Mouse (Mus musculus): ENCODE measurements around the gene Mrtfb. TPM values are rescaled to one million over a fixed set of nuclear protein-coding genes. Genes with fewer than 3 reads are reported as not detected.
"Not testable (repeated sequence)": the region's sequence is repeated elsewhere in the genome, so short reads cannot be mapped to it uniquely, and the experiment has no call there.

The Mrtfb gene
- total RNA-seq, 2 experiments from 2014 or later = 17.8 to 23.0 TPM

DNA sequence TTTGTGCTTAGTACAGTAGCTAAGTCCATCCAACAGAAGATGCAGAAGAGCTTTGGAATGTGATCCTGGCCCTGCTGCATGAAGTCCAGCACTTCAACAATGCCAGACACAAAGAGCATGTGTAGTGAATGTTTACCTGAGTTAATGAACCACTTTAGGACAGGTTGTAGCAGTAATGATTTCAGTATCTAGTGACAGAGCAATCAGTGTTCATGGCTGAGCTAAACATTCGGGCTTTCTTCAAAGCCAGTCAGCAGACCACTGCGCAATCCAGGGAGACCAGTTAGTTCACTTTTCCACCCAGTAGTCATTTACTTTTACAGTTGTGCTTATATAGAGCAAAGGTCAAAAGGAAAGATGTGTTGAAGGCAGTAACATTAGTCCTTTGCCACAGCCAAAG is 20.0 kb downstream of the Mrtfb start:
- DNase-seq = no peak

GRCm38 (mm10) chr16:13276709-13277399 is 20.6 kb downstream of the Mrtfb start:
- DNase-seq = no peak

GRCm38 (mm10) chr16:13286425-13286824 is 30.1 kb downstream of the Mrtfb start:
- DNase-seq = not testable (repeated sequence)

DNA sequence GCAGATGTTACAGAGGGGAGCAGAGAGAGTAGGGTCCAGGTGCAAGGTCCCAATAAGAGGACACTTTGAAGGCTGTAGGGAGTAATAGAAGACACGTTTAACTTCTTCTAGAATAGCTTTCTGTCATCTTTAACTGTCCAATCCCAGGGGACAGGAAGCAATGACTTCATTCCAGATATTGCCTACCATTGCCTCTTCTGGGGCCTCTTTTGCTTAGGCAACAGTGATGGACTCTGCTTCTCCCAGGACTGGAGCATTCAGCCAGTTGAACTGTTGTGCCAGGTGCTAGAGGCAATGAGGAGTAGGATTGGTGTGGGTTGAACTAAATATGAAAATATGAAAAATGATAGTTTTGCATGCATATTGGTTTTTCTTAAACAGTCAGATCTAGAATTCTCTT is 41.6 kb downstream of the Mrtfb start:
- DNase-seq = no peak

GRCm38 (mm10) chr16:13298991-13299390 is 42.7 kb downstream of the Mrtfb start:
- no peak for DNase-seq

DNA sequence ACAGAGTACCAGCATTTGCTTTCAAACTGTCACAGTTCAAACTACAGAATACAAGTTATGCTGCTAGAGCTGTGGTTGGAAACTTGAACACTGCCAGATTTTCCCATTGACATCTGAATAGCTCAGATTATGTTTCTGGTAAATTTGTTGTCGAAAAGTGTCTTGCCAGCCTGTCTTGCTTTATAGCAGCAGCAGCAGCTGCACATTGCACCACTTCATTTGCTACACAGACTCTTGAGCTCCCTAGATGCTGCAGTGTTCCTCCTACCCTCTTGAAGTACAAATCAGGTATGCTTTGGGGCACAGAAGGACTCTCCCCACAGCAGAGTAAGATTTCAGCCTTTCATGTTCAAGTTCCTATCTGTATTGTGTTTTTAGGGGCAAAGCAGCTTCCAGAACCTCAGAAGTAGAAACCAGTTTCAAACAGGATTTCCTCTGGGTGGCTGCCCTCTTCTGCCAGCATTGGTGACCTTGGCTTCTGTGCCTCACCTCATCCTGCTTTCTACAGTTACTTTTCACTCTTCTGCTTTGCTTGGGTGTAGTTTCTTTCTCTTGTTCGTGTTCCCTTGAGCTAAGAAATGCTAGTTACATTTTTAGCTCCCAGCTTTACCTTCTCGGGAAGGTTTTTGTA is 49.9 kb downstream of the Mrtfb start:
- no peak for DNase-seq

DNA sequence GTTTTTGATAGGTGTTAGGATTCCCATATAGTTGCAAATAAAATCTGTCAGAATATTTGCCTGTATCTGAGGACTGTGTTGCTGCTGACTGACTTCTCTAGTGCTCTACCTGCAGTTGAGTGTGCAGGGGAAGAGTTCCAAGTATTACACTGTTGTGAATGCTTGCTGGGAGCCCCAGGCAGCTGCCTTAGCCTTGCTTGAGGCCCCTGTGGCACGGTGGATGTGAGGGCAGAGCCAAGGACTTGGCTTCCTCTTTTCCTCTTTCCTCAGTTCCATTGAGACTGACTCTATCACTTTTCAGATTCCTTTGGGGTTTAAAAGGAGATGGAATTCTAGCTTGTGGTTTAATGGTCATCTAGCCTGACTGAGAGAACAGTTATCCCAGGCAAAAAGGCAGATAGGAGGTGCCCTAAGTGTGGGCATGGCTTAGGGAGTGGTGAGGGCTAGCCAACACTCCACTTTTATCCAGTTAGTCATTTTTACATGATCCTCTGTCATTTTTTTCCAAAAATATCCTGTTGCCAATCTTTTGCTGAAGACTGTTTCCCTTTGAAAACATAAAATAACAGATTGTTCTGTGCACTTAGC is 53.9 kb downstream of the Mrtfb start:
- no peak for DNase-seq

GRCm38 (mm10) chr16:13311374-13311773 is 55.1 kb downstream of the Mrtfb start:
- no peak for DNase-seq

- no peak for DNase-seq
Measured at GRCm38 (mm10) chr16:13313096-13313719, 56.9 kb downstream of the Mrtfb start.

- peak; percentile 38 to 40 for DNase-seq
Measured at GRCm38 (mm10) chr16:13323751-13324150, 67.5 kb downstream of the Mrtfb start.

- no peak for DNase-seq
Measured at GRCm38 (mm10) chr16:13326622-13327021, 70.3 kb downstream of the Mrtfb start.

DNA sequence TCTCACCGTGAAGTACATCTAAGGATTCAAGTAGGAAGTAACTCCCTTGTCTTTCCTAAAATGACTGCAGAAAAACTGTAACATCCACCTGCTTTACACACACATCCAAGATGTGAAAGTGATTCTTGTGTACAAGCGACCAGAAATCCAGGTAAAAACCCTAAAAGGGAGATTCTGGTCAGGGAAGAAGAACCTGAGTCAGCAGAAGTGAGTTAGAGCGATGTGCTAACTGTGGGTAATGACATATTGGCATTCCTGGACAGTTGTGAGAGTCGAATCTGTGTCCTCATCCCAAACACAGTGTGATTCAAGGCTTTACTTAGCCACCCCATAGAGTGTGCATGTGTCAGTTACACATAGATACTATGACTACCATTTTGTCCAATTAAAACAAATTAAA is 72.4 kb downstream of the Mrtfb start:
- DNase-seq = no peak

- no peak for DNase-seq
Measured at GRCm38 (mm10) chr16:13329640-13330039, 73.4 kb downstream of the Mrtfb start.

GRCm38 (mm10) chr16:13330221-13330659 is 74.0 kb downstream of the Mrtfb start:
- peak; percentile 60 to 64 for DNase-seq

- DNase-seq = no peak
Measured at GRCm38 (mm10) chr16:13331898-13332297, 75.6 kb downstream of the Mrtfb start.

GRCm38 (mm10) chr16:13332536-13332935 is 76.3 kb downstream of the Mrtfb start:
- DNase-seq = no peak

GRCm38 (mm10) chr16:13333781-13334341 is 77.6 kb downstream of the Mrtfb start:
- DNase-seq = no peak

- DNase-seq = peak; percentile 51 to 66
Measured at GRCm38 (mm10) chr16:13336503-13337230, 80.4 kb downstream of the Mrtfb start.

- DNase-seq = peak; percentile 68 to 76
Measured at GRCm38 (mm10) chr16:13338094-13338493, 81.8 kb downstream of the Mrtfb start.

GRCm38 (mm10) chr16:13339433-13339832 is 83.2 kb downstream of the Mrtfb start:
- DNase-seq = no peak

DNA sequence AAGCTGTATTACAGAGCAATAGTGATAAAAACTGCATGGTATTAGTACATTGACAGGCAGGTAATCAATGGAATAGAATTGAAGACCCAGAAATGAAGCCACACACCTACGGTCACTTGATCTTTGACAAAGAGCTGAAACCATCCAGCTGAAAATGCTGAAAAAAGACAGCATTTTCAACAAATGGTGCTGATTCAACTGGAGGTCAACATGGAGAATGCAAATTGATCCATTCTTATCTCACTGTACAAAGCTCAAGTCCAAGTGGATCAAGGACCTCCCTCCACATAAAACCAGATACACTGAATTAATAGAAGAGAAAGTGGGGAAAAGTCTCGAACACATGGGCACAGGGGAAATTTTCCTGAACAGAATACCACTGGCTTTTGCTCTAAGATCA is 89.5 kb downstream of the Mrtfb start:
- not testable (repeated sequence) for DNase-seq

DNA sequence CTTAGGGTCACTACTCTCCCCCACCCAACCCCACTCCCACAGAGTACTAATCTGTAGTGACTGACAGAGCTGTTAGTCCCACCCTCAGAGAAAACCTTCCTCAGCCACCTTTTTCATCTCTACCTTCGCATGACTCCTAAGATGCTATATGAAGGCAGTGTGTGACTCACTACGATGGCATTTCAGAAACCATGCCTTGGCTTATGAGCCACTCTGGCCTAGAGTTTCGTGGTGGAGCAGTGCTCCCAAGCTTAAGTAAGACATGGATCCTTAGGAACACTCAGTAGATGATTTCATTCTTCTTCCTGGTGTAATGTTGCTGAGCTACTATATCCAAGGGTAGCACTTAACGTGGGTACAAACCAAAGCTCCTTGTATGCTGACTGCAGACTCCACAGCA is 94.4 kb downstream of the Mrtfb start:
- DNase-seq = no peak

All from heart, adult 18-20 months (tissue).